Comparison of ENCODE assay signal across 27 mouse cellular contexts in the genomic region with DNA sequence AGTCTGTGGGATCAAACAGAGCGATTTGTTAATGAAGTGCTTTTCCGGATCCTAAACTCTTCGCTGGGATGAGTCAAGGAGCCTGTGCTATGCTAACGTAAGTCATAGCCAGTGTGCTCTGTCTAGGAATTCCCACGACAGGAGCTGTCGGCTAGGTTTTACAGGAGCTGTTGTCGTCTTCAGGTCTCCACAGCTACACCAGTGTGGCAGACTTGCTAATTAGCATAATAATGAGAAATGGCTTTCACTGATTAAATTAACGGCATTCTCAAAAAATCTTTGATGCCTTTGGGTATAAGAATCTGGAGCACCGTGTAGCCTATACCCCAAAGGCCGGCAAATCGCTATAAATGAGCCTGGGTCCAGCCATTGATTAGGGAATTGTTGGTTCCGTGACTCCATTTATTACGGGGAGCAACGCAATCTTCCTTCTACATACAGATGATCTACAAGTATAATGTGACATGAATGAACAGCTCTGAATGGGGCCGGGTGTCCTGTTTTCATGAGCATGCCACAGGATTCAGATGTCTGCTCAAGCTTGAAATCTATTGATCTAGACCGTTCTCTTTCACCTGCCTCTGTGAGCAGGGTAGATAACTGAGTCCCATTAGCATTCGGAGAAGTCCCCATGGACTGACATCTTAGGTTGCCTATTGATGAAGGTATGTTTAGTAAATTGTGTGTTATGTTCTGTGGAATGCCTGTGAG. TPM values are rescaled to one million over a fixed set of nuclear protein-coding genes. Genes with fewer than 3 reads are reported as not detected.
A peak's percentile ranks its signal among the peaks of the same experiment; 100 is the strongest.
DNase-seq lines count a peak whose midpoint lies in the region; ATAC-seq and TF ChIP-seq lines count a peak whose summit lies in the region.
"Had no signal": no experiment of that assay in that cellular context is flagged by ENCODE, and none has a peak within 500 bp of the region (broad histone marks: within the 10 kb centered on the region; RNA-seq: fewer than 3 reads in every experiment).

No protein-coding gene starts in this region.

- H3K4me2 ChIP-seq in forebrain, embryonic 12.5 days = peak overlapping the region; percentile 31; the same call in 1 of the 2 replicates
- no peak overlapping the region for H3K4me2 ChIP-seq in forebrain, postnatal 0 days (ENCODE audit: low read depth)
- 0 out of 2 replicates have a peak overlapping the region, but pooled peaks have one; percentile 16 for H3K4me2 ChIP-seq in hindbrain, embryonic 16.5 days (ENCODE audit: low read length)
- H3K4me2 ChIP-seq in midbrain, postnatal 0 days (ENCODE audit: low read depth, low read length, poor library complexity, severe bottlenecking) = no peak overlapping the region
- H3K4me2 ChIP-seq: heart, embryonic 12.5 days; kidney, embryonic 15.5 days; stomach, embryonic 15.5 days had no signal

- H3K27ac ChIP-seq in forebrain, embryonic 12.5 days = no peak overlapping the region
- no peak overlapping the region for H3K27ac ChIP-seq in forebrain, postnatal 0 days (ENCODE audit: low read depth, low read length)
- no peak overlapping the region; the same call in 1 of the 2 replicates for H3K27ac ChIP-seq in hindbrain, embryonic 16.5 days (ENCODE audit: low read depth, low read length)
- H3K27ac ChIP-seq in midbrain, postnatal 0 days (ENCODE audit: low read depth, low read length) = no peak overlapping the region
- H3K27ac ChIP-seq: kidney, embryonic 15.5 days; limb, embryonic 10.5 days; stomach, embryonic 15.5 days had no signal

- H3K4me3 ChIP-seq in forebrain, embryonic 12.5 days (replicated peaks) = no peak overlapping the region
- H3K4me3 ChIP-seq in forebrain, postnatal 0 days (ENCODE audit: low read depth, low read length) = no peak overlapping the region
- H3K4me3 ChIP-seq in hindbrain, embryonic 16.5 days (ENCODE audit: low read length) = no peak overlapping the region
- no peak overlapping the region for H3K4me3 ChIP-seq in midbrain, postnatal 0 days (ENCODE audit: low read depth, low read length)
- H3K4me3 ChIP-seq: heart, embryonic 12.5 days; kidney, embryonic 15.5 days; limb, embryonic 10.5 days; megakaryocyte, embryonic 14.5 days; myocyte; stomach, embryonic 15.5 days had no signal

- H3K36me3 ChIP-seq in forebrain, embryonic 12.5 days (replicated peaks) = no peaks in the 10 kb centered on the region
- peaks cover 22% of the 10 kb centered on the region for H3K36me3 ChIP-seq in forebrain, postnatal 0 days (ENCODE audit: insufficient read depth)
- H3K36me3 ChIP-seq in hindbrain, embryonic 16.5 days (ENCODE audit: control insufficient read depth, insufficient read depth, low read length) = 0 out of 2 replicates have a peak, but pooled peaks cover 5% of the 10 kb centered on the region
- 0 out of 2 replicates have a peak, but pooled peaks cover 4% of the 10 kb centered on the region for H3K36me3 ChIP-seq in midbrain, postnatal 0 days (ENCODE audit: insufficient read depth, low read length)
- H3K36me3 ChIP-seq: heart, embryonic 12.5 days; kidney, embryonic 15.5 days; limb, embryonic 10.5 days; stomach, embryonic 15.5 days had no signal

- ATAC-seq in forebrain, embryonic 12.5 days (ENCODE audit: low FRiP score) = peak; percentile 83; the same call in 1 of the 2 replicates
- ATAC-seq in forebrain, postnatal 0 days = peak; percentile 83
- ATAC-seq in hindbrain, embryonic 16.5 days = peak; percentile 84
- ATAC-seq in midbrain, postnatal 0 days (ENCODE audit: low FRiP score) = peak; percentile 71

- no peaks in the 10 kb centered on the region for H3K27me3 ChIP-seq in forebrain, embryonic 12.5 days
- no peaks in the 10 kb centered on the region for H3K27me3 ChIP-seq in forebrain, postnatal 0 days (ENCODE audit: insufficient read depth, low read length)
- H3K27me3 ChIP-seq in hindbrain, embryonic 16.5 days (replicated peaks; ENCODE audit: control insufficient read depth, insufficient read depth, low read length) = no peaks in the 10 kb centered on the region
- H3K27me3 ChIP-seq in midbrain, postnatal 0 days (ENCODE audit: insufficient read depth, low read length) = no peaks in the 10 kb centered on the region
- H3K27me3 ChIP-seq: heart, embryonic 12.5 days; kidney, embryonic 15.5 days; stomach, embryonic 15.5 days had no signal

- peaks cover 14% of the 10 kb centered on the region for H3K4me1 ChIP-seq in forebrain, embryonic 12.5 days
- 0 out of 2 replicates have a peak, but pooled peaks cover 3% of the 10 kb centered on the region for H3K4me1 ChIP-seq in forebrain, postnatal 0 days (ENCODE audit: insufficient read depth)
- H3K4me1 ChIP-seq in hindbrain, embryonic 16.5 days (ENCODE audit: control insufficient read depth, insufficient read depth, low read depth, low read length) = no peaks in the 10 kb centered on the region; the same call in 1 of the 2 replicates
- no peaks in the 10 kb centered on the region for H3K4me1 ChIP-seq in midbrain, postnatal 0 days (ENCODE audit: insufficient read depth, low read length)
- H3K4me1 ChIP-seq: heart, embryonic 12.5 days; limb, embryonic 10.5 days; stomach, embryonic 15.5 days had no signal

- DNase-seq in forebrain, postnatal 0 days = peak; percentile 11
- DNase-seq in midbrain, postnatal 0 days (ENCODE audit: low spot score) = peak; percentile 45
- DNase-seq in gastrocnemius, postnatal 14 days = no peak
- DNase-seq in layer of hippocampus, adult 9-10 months (ENCODE audit: low spot score) = no peak
- no peak for DNase-seq in cerebellum, postnatal 4 days (ENCODE audit: low spot score in 2 of 2)
- DNase-seq: adrenal gland, adult 2 months; cerebellum, postnatal 14 days; embryo, embryonic 11 days; heart, postnatal 14 days; kidney, postnatal 4 days; lung, adult 18-20 months; lung, postnatal 14 days; right cerebral cortex, postnatal 25 days; thymus, adult 18-20 months had no signal

- no peaks in the 10 kb centered on the region for H3K9me3 ChIP-seq in forebrain, embryonic 12.5 days
- no peaks in the 10 kb centered on the region for H3K9me3 ChIP-seq in forebrain, postnatal 0 days (ENCODE audit: low read length)
- H3K9me3 ChIP-seq in hindbrain, embryonic 16.5 days (ENCODE audit: control insufficient read depth, low read length) = no peaks in the 10 kb centered on the region
- no peaks in the 10 kb centered on the region for H3K9me3 ChIP-seq in midbrain, postnatal 0 days (ENCODE audit: low read length)
- H3K9me3 ChIP-seq: heart, embryonic 12.5 days; kidney, embryonic 15.5 days; limb, embryonic 10.5 days; megakaryocyte, embryonic 14.5 days; stomach, embryonic 15.5 days had no signal

- WGBS in forebrain, embryonic 12.5 days = 44% methylated on average over 17 of the region's 17 CpGs
- WGBS in forebrain, postnatal 0 days = 20% methylated on average over 17 of the region's 17 CpGs
- 34% methylated on average over 17 of the region's 17 CpGs for WGBS in hindbrain, embryonic 16.5 days
- 37% methylated on average over 17 of the region's 17 CpGs for WGBS in midbrain, postnatal 0 days

- intact Hi-C loops in gastrocnemius, postnatal 14 days (cut with DNase I; ENCODE audit: low total_unique reads) = no loop called here

- H3K9ac ChIP-seq in forebrain, embryonic 12.5 days = no peak overlapping the region
- H3K9ac ChIP-seq in forebrain, postnatal 0 days = no peak overlapping the region
- H3K9ac ChIP-seq in hindbrain, embryonic 16.5 days (ENCODE audit: low read depth, low read length) = no peak overlapping the region
- no peak overlapping the region for H3K9ac ChIP-seq in midbrain, postnatal 0 days (replicated peaks; ENCODE audit: low read length, poor library complexity, severe bottlenecking)
- H3K9ac ChIP-seq: heart, embryonic 12.5 days; kidney, embryonic 15.5 days; stomach, embryonic 15.5 days had no signal

- no peak for TF ChIP-seq CTCF in forebrain, postnatal 0 days (IDR thresholded peaks at IDR 0.05; ENCODE audit: low read depth)
- TF ChIP-seq CTCF in midbrain, postnatal 0 days (IDR thresholded peaks at IDR 0.05) = no peak

RNA-seq across cellular contexts. Expression of gene A930018P22Rik, which starts 45.8 kb away (rescaled TPM):
- polyA plus RNA-seq in forebrain, embryonic 12.5 days (2016; fragmentation: Nextera tagmentation; extraction: Ambion mirVana) = not detected in 2 replicates
- total RNA-seq in forebrain, postnatal 0 days (2014; rRNA removed) = 1.9 TPM in 1 of 2 replicates, not detected in the other
- polyA plus RNA-seq in forebrain, postnatal 0 days (2015; fragmentation: Nextera tagmentation; extraction: Ambion mirVana) = 0.18 TPM in 1 of 2 replicates, not detected in the other
- not detected in 2 replicates for polyA plus RNA-seq in hindbrain, embryonic 16.5 days (2015; fragmentation: Nextera tagmentation; extraction: Ambion mirVana)
- not detected in 2 replicates for total RNA-seq in midbrain, postnatal 0 days (2014; rRNA removed)
- 0.26 TPM in 1 of 2 replicates, not detected in the other for polyA plus RNA-seq in midbrain, postnatal 0 days (2015; fragmentation: Nextera tagmentation; extraction: Ambion mirVana)
- total RNA-seq in gastrocnemius, postnatal 14 days (2021) = 1 to 10 TPM; 1.7 to 1.8 TPM
- total RNA-seq: layer of hippocampus, postnatal 10 days; left cerebral cortex, adult 8-10 months; neutrophil, adult 5-6 weeks had no signal
- polyA plus RNA-seq: embryonic facial prominence, embryonic 14.5 days; intestine, embryonic 14.5 days; limb, embryonic 10.5 days had no signal

Comparison
In these comparisons a context has a peak if more than half of its experiments do, and no peak if none do; other contexts are left out.
1. H3K4me2 ChIP-seq: peak in forebrain, embryonic 12.5 days (single experiment) and hindbrain, embryonic 16.5 days (single experiment); none in forebrain, postnatal 0 days (single experiment) and midbrain, postnatal 0 days (single experiment).
2. DNase-seq: peak in forebrain, postnatal 0 days (single experiment) and midbrain, postnatal 0 days (single experiment); none in gastrocnemius, postnatal 14 days (single experiment), layer of hippocampus, adult 9-10 months (single experiment) and cerebellum, postnatal 4 days (0 of 2).
3. Peak in every context shown above with its lines, with median percentiles within 50 percentile points of each other: ATAC-seq.